14 mouse cellular contexts compared by ENCODE assay signal in the genomic region with DNA sequence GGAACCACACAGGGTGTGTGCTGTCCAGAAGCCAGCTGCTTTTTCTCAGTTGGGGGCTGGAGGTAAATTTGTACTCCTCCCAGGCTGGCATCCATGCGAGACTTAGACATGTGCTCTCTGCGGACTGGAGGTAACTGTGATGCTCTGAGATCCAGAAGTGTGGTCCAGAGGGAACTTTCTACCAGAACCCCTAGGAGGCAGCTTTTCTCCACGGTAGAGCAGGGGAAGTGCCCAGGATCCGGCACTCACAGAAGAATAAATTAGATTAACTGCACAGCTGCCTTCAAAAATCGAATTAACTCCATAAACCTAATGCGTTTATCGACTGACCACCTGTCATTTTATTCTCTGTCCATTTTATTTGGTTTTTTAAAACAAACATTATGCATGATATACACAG. TPM values are rescaled to one million over a fixed set of nuclear protein-coding genes. Genes with fewer than 3 reads are reported as not detected.
A peak's percentile ranks its signal among the peaks of the same experiment; 100 is the strongest.
DNase-seq lines count a peak whose midpoint lies in the region; ATAC-seq and TF ChIP-seq lines count a peak whose summit lies in the region.
"Had no signal": no experiment of that assay in that cellular context is flagged by ENCODE, and none has a peak within 500 bp of the region (broad histone marks: within the 10 kb centered on the region; RNA-seq: fewer than 3 reads in every experiment).

No protein-coding gene starts in this region.

- H3K4me2 ChIP-seq in hindbrain, embryonic 14.5 days (replicated peaks): no peak overlapping the region
- no peak overlapping the region for H3K4me2 ChIP-seq in hindbrain, embryonic 12.5 days (replicated peaks)
- H3K4me2 ChIP-seq in lung, postnatal 0 days (replicated peaks; ENCODE audit: low read depth, low read length): no peak overlapping the region
- H3K4me2 ChIP-seq: embryonic facial prominence, embryonic 15.5 days had no signal

- TF ChIP-seq EP300 in lung, postnatal 0 days (IDR thresholded peaks at IDR 0.05): no peak

- TF ChIP-seq CTCF in cerebellum, adult 2 months (IDR thresholded peaks at IDR 0.05; ENCODE audit: borderline replicate concordance, insufficient read depth, low read depth, low read length): peak; percentile 34; the same call in 1 of the 2 replicates
- peak; percentile 59 for TF ChIP-seq CTCF in lung, postnatal 0 days (IDR thresholded peaks at IDR 0.05)

- no peak overlapping the region for H3K9ac ChIP-seq in hindbrain, embryonic 14.5 days
- no peak overlapping the region for H3K9ac ChIP-seq in hindbrain, embryonic 12.5 days
- H3K9ac ChIP-seq in lung, postnatal 0 days (replicated peaks; ENCODE audit: low read depth): no peak overlapping the region
- H3K9ac ChIP-seq: embryonic facial prominence, embryonic 15.5 days had no signal

- no peak overlapping the region for H3K27ac ChIP-seq in cerebellum, adult 2 months (ENCODE audit: insufficient read depth, low read length)
- no peak overlapping the region for H3K27ac ChIP-seq in hindbrain, embryonic 14.5 days
- H3K27ac ChIP-seq in hindbrain, embryonic 12.5 days: no peak overlapping the region
- H3K27ac ChIP-seq in lung, postnatal 0 days (ENCODE audit: low read length): no peak overlapping the region
- H3K27ac ChIP-seq: embryonic facial prominence, embryonic 15.5 days; macrophage had no signal

- H3K9me3 ChIP-seq in hindbrain, embryonic 14.5 days (ENCODE audit: control insufficient read depth, low read length): no peaks in the 10 kb centered on the region
- H3K9me3 ChIP-seq in hindbrain, embryonic 12.5 days (replicated peaks): no peaks in the 10 kb centered on the region
- no peaks in the 10 kb centered on the region for H3K9me3 ChIP-seq in lung, postnatal 0 days (ENCODE audit: low read length)
- H3K9me3 ChIP-seq: embryonic facial prominence, embryonic 15.5 days had no signal

- H3K4me3 ChIP-seq in cerebellum, adult 2 months (replicated peaks; ENCODE audit: insufficient read depth, low read depth, low read length): no peak overlapping the region
- H3K4me3 ChIP-seq in hindbrain, embryonic 14.5 days (replicated peaks; ENCODE audit: low read length): no peak overlapping the region
- no peak overlapping the region for H3K4me3 ChIP-seq in hindbrain, embryonic 12.5 days
- H3K4me3 ChIP-seq in lung, postnatal 0 days (ENCODE audit: low read depth, low read length): no peak overlapping the region
- H3K4me3 ChIP-seq: embryonic facial prominence, embryonic 15.5 days had no signal

- WGBS in cerebellum, adult 2 months: 48% methylated on average over 7 of the region's 7 CpGs
- WGBS in hindbrain, embryonic 14.5 days: 68% methylated on average over 7 of the region's 7 CpGs
- WGBS in hindbrain, embryonic 12.5 days: 62% methylated on average over 7 of the region's 7 CpGs
- 58% methylated on average over 7 of the region's 7 CpGs for WGBS in lung, postnatal 0 days

- no peak for ATAC-seq in hindbrain, embryonic 14.5 days (ENCODE audit: low FRiP score)
- ATAC-seq in hindbrain, embryonic 12.5 days (ENCODE audit: low FRiP score): no peak
- no peak for ATAC-seq in lung, postnatal 0 days
- no peak for ATAC-seq in activated CD4-positive, CD25-positive, alpha-beta regulatory T cell, adult 4 months

- DNase-seq in cerebellum, adult 2 months: no peak
- DNase-seq in cerebellum, postnatal 14 days: no peak
- DNase-seq in hindbrain, embryonic 14.5 days (ENCODE audit: low spot score): peak; percentile 59
- peak; percentile 30 for DNase-seq in lung, postnatal 0 days (ENCODE audit: low spot score)
- no peak for DNase-seq in lung, postnatal 36 days
- DNase-seq in retina, postnatal 1 day: peak; percentile 29
- DNase-seq: B cell, adult 2 months; gastrocnemius, postnatal 10 days; kidney, adult 8-10 months had no signal

- no peak for TF ChIP-seq POLR2A in cerebellum, adult 2 months (IDR thresholded peaks at IDR 0.05; ENCODE audit: borderline replicate concordance, insufficient read depth, low read length)

- H3K27me3 ChIP-seq in cerebellum, adult 2 months (ENCODE audit: control insufficient read depth, insufficient read depth, low read length): no peaks in the 10 kb centered on the region
- H3K27me3 ChIP-seq in hindbrain, embryonic 14.5 days (ENCODE audit: control insufficient read depth, insufficient read depth, low read length): no peaks in the 10 kb centered on the region
- no peaks in the 10 kb centered on the region; the same call in 1 of the 2 replicates for H3K27me3 ChIP-seq in hindbrain, embryonic 12.5 days
- no peaks in the 10 kb centered on the region for H3K27me3 ChIP-seq in lung, postnatal 0 days (replicated peaks; ENCODE audit: insufficient read depth, low read length)
- H3K27me3 ChIP-seq: embryonic facial prominence, embryonic 15.5 days had no signal

- H3K36me3 ChIP-seq in hindbrain, embryonic 14.5 days (replicated peaks; ENCODE audit: control insufficient read depth, insufficient read depth): no peaks in the 10 kb centered on the region
- H3K36me3 ChIP-seq in hindbrain, embryonic 12.5 days: no peaks in the 10 kb centered on the region
- H3K36me3 ChIP-seq in lung, postnatal 0 days (ENCODE audit: insufficient read depth, low read length): no peaks in the 10 kb centered on the region
- H3K36me3 ChIP-seq: embryonic facial prominence, embryonic 15.5 days had no signal

- peaks cover 9% of the 10 kb centered on the region for H3K4me1 ChIP-seq in cerebellum, adult 2 months (ENCODE audit: control insufficient read depth, insufficient read depth, low read length)
- H3K4me1 ChIP-seq in hindbrain, embryonic 14.5 days (replicated peaks; ENCODE audit: control insufficient read depth, insufficient read depth, low read length): no peaks in the 10 kb centered on the region
- H3K4me1 ChIP-seq in hindbrain, embryonic 12.5 days: no peaks in the 10 kb centered on the region
- H3K4me1 ChIP-seq in lung, postnatal 0 days (ENCODE audit: insufficient read depth, low read depth, low read length): no peaks in the 10 kb centered on the region
- H3K4me1 ChIP-seq: embryonic facial prominence, embryonic 15.5 days had no signal

RNA-seq across cellular contexts. Expression of a gene that starts 20.1 kb away (rescaled TPM):
- 1.4 and 1.6 TPM in 2 replicates for polyA plus RNA-seq in cerebellum, adult 2 months (2012; rRNA removed)
- polyA plus RNA-seq in hindbrain, embryonic 14.5 days (2014; fragmentation: Nextera tagmentation; extraction: Ambion mirVana): 0.13 TPM in 1 of 2 replicates, not detected in the other
- not detected in 2 replicates for polyA plus RNA-seq in hindbrain, embryonic 12.5 days (2016; fragmentation: Nextera tagmentation; extraction: Ambion mirVana)
- polyA plus RNA-seq in lung, postnatal 0 days (2015; fragmentation: Nextera tagmentation; extraction: Ambion mirVana): 0.06 and 0.07 TPM in 2 replicates
- polyA plus RNA-seq in activated CD4-positive, CD25-positive, alpha-beta regulatory T cell, adult 4 months (2017; shearing (Covaris generic)): not detected
- polyA plus RNA-seq: macrophage had no signal

RNA-seq across cellular contexts. Expression of a gene that starts 44.7 kb away (rescaled TPM):
- polyA plus RNA-seq in cerebellum, adult 2 months (2012; rRNA removed): 141 and 145 TPM in 2 replicates
- 17.7 and 20.5 TPM in 2 replicates for polyA plus RNA-seq in hindbrain, embryonic 14.5 days (2014; fragmentation: Nextera tagmentation; extraction: Ambion mirVana)
- polyA plus RNA-seq in hindbrain, embryonic 12.5 days (2016; fragmentation: Nextera tagmentation; extraction: Ambion mirVana): 4.7 and 6.2 TPM in 2 replicates
- 21.5 and 29.4 TPM in 2 replicates for polyA plus RNA-seq in lung, postnatal 0 days (2015; fragmentation: Nextera tagmentation; extraction: Ambion mirVana)
- polyA plus RNA-seq in activated CD4-positive, CD25-positive, alpha-beta regulatory T cell, adult 4 months (2017; shearing (Covaris generic)): not detected
- polyA plus RNA-seq: embryonic facial prominence, embryonic 15.5 days; macrophage had no signal

RNA-seq across cellular contexts. Expression of a gene that starts 48.6 kb away (rescaled TPM):
- polyA plus RNA-seq in cerebellum, adult 2 months (2012; rRNA removed): 0.02 TPM in 1 of 2 replicates, not detected in the other
- polyA plus RNA-seq in hindbrain, embryonic 14.5 days (2014; fragmentation: Nextera tagmentation; extraction: Ambion mirVana): not detected in 2 replicates
- polyA plus RNA-seq in hindbrain, embryonic 12.5 days (2016; fragmentation: Nextera tagmentation; extraction: Ambion mirVana): not detected in 2 replicates
- 0.42 and 0.88 TPM in 2 replicates for polyA plus RNA-seq in lung, postnatal 0 days (2015; fragmentation: Nextera tagmentation; extraction: Ambion mirVana)
- polyA plus RNA-seq in activated CD4-positive, CD25-positive, alpha-beta regulatory T cell, adult 4 months (2017; shearing (Covaris generic)): not detected
- polyA plus RNA-seq: macrophage; neural tube, embryonic 14.5 days had no signal

Comparison
In these comparisons a context has a peak if more than half of its experiments do, and no peak if none do; other contexts are left out.
1. DNase-seq: peak in hindbrain, embryonic 14.5 days (single experiment), lung, postnatal 0 days (single experiment) and retina, postnatal 1 day (single experiment); none in cerebellum, adult 2 months (0 of 2), cerebellum, postnatal 14 days (0 of 2) and lung, postnatal 36 days (single experiment).